Mouse (Mus musculus): ENCODE data around the gene Mesp2.

Gene Mesp2

DNA sequence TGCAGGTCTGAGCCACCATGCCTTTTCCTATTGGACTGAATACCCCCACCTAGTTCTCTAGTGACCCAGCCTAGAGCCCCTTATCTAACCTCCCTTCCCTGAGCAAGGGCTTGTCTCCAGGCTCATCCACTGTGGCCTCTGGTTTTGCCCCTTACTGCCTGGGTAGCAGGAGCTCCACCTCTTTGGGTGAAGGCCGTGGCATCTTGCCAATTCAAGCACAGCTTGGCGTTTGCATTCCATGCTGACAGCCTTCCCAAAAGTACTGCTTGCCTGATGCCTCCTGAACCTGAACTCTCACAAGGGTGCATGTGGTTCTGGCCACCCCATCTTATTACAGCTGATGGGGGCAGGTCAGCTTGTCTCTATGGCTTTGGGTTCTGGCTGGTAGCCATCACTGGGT, 6.6 kb upstream of the Mesp2 start:
- no peak for DNase-seq (ENCODE audit: inconsistent ontology term)

DNA sequence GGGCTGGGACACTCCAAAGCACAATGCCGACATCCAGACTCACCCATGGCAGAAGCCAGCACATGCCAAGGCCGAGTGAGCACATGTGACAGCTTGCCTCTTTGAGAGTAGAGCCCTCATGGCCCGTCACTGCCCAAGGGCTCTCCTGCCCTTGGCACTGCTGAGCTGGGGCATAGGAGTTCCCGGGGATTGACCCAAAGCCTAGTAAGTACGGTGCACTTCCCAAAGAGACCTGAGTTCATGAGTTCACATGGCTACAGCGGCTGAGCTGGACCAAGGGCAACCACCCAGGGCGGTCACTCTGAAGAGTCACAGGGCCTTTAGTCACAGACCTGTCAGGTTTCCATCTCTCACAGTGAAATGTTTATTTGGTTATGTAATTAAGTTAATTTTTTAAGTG, 2.0 kb upstream of the Mesp2 start:
- DNase-seq (ENCODE audit: inconsistent ontology term) = no peak

DNA sequence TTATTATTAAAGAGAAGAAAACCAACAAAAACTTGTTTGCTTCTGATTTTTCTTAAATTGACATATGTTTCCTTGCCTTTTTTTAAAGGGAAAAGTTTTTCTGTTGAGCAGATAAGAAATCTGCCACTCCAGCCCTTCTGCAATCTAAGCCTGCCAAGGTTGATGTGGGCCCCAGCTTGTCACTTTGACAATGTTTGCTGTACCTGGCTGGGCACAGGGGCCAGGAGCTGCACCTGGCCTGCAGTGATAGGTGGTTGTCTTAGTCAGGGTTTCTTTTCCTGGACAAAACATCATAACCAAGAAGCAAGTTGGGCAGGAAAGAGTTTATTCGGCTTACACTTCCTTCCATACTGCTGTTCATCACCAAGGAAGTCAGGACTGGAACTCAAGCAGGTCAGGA, 2.9 kb downstream of the Mesp2 start:
- DNase-seq (ENCODE audit: inconsistent ontology term) = no peak

DNA sequence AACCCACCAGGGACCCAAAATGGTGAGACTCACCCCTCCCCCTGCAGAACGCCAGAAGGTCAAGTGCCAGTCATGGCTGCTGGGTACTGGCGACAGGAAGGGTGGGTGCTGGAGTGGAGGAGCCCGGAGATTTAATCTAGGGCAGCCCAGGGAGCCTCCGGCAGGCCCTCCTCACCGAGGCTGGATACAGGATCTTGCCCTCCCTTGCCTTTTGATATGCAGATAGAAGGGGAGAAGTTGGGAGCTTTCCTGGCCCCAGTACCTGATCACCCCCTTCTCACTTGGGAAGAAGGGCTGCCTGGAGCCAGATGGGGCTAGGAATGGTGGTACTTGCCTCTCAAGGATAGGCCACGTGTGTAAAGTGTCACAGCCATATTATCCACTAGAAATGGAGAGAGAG, 7.8 kb downstream of the Mesp2 start:
- DNase-seq (ENCODE audit: inconsistent ontology term) = no peak

DNA sequence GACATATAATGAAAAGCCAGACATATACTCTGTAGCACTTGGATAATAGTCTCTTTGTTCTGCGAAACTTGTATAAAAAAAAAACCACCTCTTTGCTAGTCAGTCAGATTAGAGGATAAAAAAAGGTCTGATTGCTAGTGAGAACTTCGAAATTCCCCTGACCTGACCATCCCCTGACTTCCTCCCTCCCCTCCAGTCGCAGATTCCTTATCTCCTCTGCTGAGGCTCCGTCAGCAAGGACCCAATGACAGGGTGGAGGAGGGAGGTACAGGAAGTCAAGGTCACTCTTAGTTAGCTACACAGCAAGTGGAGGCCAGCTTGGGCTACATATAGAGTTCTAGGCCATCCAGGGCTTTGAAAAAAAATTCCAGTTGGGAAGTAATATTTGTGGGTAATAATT, 9.0 kb downstream of the Mesp2 start:
- no peak for DNase-seq (ENCODE audit: inconsistent ontology term)

DNA sequence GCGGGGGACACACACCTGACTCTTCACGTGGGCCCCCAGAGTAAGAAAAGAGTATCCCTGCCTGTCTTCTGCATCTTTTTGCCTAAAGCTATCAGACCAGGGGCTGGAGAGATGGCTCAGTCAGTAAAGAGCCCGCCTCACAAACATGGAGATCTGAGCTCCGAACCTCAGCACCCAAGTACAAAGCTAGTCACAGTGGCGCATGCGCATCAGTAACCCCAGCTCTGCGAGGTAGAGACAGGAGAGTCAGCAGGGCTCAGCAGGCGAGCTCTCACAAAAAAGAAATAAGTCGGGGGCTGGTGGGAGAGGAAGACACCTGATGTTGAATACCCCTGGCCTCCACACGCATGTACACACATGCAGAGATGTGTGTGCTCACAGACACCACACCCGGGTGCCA, 9.5 kb downstream of the Mesp2 start:
- DNase-seq (ENCODE audit: inconsistent ontology term) = no peak

DNA sequence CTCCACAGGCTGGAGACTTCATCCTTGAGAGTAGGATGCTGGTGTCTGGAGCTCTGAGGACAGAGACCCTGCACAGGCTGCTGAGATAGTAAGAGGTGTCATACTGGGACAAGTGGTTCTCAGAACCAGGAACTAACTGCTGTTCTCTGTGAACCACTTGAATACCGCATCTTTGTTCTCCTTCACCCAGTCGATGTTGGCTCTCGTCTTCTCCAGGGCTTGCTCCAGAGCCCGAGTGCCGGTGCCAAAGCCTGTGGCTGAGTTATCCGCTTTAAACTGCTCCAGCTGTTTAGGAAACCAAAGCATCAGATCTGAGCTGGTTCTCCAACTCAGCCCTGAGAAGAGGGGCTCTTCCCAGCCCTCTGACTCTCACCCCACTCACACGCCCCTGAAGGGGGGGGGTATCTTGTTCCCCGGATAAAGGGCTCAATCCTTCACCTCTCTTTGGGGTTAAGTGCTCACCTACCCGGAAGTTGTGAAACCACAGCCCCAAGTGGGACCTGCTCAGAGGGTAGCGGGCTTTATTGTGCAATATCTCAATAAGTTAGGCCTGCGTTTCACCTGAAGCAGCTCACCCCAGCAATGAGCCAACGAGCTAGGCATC, 11.7 kb downstream of the Mesp2 start:
- DNase-seq (ENCODE audit: inconsistent ontology term) = no peak

DNA sequence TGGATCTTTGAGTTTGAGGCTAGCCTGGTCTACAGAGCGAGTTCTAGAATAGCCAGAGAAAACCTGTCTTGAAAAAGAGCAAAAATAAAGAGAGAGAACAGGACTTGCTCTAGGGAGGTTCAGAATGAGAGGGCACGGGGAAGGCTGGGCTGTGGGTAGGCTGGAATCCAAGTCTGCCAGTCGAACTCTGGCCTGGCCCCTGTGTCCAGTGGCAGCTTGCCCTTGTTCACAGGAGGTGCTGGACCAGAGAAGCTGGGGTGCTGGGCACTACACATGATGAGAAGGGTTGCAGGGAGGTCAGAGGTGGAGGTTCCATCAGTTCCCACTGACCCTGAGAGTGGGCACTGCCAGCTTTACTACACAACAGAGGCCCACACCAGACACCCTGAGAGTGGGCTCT, 17.8 kb downstream of the Mesp2 start:
- no peak for DNase-seq (ENCODE audit: inconsistent ontology term)

DNA sequence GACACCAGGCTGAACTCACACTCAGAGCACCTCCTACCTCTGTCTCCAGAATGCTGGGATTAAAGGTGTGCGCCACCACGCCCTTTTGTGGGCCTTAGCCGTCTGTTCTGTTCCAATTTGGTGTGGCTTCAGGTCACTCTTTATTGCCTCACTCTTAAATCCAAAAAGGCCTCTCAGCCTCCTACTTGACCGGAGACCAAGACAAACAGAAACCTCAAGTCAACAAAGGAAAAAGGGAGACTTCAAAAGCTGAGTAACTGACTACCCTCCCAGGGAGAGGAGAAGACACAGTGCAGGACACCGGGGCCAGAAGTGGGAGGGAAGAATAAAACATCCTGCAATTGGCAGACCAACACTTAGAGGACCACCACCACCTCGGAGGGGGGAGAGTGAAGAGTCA, 20.6 kb downstream of the Mesp2 start:
- DNase-seq (ENCODE audit: inconsistent ontology term) = no peak

DNA sequence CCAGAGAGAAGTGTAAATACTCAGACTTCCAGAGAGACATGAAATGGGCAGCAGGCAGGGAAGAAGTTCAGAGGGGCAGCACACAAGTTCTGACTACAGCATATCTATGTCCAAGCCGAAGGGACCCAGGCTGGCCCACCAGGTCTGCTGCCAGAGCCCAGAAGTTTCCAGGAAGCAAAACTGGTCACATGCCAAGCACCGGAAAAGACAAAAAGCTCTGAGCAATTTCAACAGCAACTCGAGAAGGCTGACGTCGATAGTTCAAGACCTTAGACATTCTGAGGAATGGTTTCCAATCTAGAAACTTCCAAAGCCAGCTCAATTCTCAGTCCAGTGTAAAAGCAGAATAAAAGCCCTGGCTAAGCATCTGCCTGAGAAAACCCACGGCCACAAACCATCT, 21.1 kb downstream of the Mesp2 start:
- DNase-seq (ENCODE audit: inconsistent ontology term) = no peak

DNA sequence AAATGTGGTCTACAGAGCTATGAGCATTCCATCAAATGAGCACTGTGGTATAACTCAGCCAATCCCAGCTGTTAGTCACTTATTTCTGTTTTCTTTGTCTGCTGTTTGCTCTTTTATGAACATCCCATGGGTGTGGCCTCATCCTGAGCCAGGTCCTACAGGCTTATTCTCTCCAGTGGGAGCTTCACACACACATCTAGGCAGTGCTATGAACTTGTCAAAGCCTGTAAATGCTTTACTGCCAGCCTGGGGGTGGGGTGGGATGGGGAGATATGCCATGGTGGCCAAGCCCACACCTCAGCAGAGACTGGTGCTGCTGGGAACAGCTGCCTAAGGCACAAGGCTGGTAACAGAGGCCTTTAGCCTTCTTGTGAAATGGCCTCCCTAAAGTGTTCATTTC, 22.5 kb downstream of the Mesp2 start:
- peak; percentile 30 for DNase-seq (ENCODE audit: inconsistent ontology term)

DNA sequence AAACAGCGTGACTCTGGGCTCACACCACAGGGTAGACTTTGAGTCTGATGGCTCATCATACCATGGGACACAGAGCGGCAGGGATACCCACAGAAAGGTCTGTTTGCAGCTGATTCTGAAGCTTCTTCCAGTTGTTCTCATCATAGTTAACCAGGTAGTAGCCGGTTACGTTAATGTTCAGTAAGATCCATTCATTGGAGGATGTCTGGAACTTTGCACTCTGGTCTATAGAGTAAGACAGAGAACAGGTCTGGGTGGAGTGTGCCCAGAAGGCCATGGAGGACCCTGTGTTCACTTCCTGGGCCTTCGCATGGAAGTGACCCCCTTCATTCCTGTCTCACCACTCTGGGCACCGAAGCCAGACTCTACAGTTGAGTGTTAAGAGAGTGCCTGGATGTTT, 24.7 kb downstream of the Mesp2 start:
- no peak for DNase-seq (ENCODE audit: inconsistent ontology term)

DNA sequence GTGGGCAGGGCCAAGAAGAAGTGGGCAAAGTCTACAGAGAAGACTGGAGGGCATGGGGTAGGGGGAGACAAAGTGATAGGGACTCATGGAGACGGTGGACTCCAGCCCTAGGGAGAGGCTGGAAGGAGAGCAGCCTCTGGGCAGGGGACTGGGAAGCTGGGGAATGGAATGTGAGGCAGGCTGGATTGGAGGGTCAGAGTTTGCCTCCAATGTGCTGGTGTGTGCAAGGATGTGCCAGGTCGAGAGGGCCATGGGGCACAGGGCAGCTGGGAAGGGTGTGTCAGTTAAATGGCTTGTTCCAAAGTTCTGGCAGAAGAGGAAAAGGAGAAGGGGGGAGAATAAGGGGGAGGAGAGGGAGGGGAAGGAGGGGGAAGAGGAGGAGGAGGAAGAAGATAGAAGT, 26.7 kb downstream of the Mesp2 start:
- no peak for DNase-seq (ENCODE audit: inconsistent ontology term)

DNA sequence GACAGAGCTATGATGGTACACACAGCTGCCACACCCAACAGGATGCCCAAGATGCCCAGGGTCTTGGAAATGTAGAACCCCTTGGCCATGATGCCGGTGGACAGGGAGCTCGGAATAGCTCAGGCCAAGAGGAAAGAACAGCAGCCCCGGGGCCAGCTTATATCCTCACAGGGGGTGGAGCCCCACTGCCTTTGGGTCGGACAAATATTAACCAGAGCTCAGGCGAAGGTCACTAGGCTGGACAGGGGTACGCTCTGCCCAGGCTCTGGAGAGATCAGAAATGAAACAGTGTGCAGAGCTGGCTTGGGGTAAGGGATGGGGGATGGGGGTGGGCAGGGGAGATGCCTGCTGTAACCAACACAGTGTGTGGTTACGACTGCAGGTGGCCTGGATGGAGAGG, 31.6 kb downstream of the Mesp2 start:
- no peak for DNase-seq (ENCODE audit: inconsistent ontology term)

DNA sequence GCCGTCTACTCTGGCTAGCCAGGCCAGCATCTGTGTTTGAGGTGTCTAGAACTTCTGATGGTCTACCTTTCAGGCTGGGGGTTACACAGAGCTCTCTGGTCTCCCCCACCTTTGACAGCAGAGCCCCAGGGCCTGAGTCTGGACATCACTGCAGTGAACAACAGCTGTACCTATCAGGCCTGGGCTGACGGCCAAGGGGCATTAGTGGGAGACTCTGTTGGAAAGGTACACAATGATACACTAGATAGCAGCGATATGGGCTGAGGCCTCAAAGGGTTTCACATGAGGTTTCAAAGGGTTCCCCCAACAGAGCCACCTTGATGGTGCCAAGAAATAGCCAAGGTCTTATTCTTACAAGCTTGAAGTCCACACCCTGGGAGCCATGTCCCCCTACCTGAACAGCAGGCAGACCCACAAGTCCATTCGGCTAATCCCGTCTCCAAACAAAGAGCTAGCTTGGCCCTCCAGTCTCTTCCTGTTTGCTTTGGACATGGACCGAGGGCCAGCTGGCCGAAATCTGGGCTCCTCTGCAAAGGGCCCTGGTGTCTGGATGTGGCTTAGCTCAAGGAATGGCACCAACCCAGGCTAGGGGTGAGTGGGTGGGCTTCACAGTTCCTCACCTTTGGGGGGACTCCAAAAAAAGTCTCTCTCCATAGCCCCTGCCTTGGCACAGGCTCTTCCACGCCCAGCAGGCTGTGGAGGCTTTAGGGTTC, 33.7 kb downstream of the Mesp2 start:
- no peak for DNase-seq (ENCODE audit: inconsistent ontology term)

DNA sequence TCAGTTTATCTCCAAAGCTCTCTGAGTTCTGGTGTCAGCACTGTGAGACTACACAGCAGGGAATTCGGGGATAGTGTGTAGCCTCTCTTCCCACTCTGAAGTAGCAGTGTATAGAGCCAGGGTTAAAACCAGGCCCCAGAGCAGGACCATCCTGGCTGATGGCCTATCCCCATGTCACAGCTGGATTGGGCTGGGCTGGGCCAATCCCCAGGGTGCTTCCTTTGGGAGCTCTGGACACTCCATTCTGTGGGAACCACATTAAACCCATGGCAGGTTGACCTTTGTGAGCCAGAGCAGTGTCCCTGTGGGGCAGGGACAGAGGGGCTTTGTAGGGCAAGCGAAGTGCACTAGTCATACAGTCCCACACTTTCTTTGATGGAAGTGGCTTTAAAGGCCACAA, 35.8 kb downstream of the Mesp2 start:
- DNase-seq (ENCODE audit: inconsistent ontology term) = no peak

DNA sequence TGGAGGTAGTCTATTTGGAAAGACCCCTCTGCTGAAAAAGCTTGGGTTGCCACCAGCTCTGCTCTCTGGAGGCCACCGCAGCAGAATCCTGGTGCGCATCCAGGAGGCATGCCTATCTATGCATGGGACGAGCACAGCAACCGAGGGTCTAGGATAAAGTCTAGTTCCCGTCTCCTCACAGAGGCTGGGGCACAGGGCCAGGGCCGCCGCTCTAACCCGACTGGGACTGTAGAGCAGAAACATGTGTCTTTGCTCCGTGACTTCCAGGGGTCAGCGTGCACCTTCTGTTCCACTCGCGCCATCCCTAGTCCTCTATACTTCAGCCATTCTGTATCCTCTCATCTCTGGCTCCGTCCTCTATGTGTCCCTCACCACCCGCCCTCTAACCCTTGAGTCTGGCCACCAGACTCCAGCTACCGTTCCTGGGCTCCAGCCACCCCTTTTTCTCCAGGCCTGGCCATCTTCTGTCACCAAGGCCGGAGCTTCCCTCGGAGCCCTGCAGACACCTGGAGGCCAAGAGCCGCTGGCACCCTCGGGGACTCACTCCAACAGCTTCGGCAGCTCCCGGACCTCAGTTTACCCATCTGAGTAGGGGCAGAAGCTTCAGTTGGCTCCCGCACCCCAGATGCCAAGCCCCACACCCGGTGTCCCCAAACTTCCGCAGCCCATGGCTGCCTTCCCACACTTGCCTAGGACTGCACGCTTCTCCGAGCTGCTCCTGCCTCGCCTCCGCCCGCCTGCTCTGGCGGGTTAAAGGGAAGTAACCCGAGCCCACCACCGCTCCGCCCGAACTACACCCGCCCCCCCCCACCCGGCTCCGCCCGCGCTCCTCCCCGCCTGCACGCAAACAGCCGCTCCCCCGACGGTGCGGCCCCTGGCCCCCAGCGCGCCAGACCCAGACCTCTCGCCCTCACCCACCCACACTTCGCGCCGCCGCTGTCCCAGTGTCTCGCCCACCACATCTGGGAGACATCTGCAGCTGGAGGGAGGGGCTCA, 37.2 kb downstream of the Mesp2 start:
- peak; percentile 29 for DNase-seq (ENCODE audit: inconsistent ontology term)

DNA sequence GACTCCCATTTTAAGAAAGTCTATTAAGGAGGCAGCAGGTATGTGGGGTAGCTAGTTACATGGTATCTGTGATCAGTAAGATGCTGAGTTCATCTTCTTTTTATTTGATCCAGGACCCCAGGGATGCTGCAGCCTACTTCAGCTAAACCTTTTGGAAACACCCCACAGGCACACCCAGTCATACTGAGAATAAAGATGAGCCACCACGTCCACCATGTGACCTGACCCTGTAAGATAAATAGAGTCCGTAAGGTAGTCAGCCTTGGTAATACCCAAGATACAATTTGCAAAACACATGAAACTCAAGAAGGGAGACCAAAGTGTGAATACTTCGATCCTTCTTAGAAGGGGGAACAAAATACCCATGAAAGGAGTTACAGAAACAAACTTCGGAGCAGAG, 45.8 kb downstream of the Mesp2 start:
- DNase-seq (ENCODE audit: inconsistent ontology term) = no peak

DNA sequence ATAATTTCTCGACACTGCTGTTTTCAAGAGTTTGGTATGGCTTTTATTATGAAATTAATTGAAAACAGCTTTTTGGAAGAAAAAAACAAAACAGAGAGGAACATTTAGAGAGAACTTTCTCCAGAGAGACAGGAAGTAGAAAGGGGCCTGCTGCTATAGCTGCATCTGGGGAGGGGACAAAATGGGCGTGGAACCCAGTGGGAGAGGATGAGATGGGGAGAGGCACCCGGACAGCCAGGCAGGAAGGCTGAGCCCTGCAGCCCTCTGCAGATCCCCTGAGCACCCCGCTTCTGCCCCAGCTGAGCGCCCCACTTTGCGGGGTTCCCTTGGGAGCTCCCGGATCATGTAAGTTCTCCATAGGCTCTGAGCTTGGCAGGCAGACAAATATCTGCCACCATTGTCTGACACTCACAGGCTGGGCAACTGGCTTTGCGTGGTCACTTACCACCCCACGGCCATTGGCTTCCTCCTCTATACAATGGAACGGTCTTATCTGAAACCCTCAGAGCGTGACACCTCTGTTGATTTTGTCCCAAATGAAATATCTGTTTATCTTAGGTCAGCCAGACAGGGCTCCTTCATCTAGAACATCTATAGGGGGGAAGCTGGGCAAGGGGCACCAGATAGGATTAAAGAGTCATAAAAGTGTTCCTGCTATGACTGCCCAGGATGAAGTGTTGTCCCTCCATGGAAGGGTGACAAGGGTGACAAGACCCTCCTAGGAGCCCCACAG, 47.8 kb downstream of the Mesp2 start:
- no peak for DNase-seq (ENCODE audit: inconsistent ontology term)

DNA sequence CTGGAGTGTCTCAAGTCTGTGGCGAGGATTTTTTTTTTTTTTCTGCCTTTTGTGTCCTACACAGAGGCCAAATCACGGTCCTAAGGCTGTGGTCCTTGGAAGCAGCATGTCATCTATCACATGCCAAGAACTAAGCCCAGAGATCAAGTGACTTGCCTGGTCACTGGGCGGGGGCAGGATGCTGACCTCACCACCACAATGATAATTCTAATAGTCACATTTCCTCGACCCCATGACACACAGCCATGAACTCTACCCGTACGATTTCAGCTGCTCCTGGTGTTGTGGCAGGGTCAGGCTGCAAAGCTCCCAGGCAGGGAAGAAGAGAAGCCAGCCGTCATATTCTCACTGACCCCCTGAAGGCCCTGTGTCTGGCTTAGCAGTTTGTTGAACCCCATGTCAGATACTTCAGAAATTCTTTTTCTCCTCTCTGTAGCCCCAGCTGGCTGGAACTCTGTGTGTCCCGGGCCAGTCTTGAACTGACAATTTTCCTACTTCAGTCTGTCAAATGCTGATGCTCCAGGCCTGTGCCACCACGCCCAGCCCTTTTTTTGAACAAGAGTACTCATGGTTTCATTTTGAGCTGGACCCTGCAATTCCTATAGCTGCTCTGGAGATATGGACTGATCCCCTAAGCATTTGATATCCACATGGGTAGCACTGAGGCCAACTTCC, 48.6 kb downstream of the Mesp2 start:
- DNase-seq (ENCODE audit: inconsistent ontology term) = no peak

DNA sequence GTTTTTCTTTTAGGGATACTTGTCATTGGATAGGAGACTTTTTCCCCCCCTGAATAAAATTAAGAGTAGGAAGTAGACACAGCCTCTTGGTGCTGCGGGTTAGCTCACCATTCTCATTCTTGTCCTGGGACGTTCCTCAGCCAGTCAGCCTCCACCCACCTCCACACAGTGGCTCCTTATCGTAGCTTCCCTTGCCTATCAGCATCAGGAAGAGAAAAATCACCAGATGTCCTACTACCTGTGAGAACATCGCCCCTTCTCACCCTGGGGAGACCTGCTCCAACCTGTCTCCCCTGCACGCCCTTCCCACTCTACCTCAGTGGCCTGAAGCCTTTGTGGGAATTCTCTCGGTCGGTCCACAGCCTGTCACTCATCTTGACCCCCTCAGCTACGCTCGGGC, 50.3 kb downstream of the Mesp2 start, which contains the start of gene Anpep:
TSS of gene Anpep (minus strand) at position 249 of the 400 bp plus-strand sequence.
- DNase-seq (ENCODE audit: inconsistent ontology term) = no peak
